Mouse (Mus musculus) heart, embryonic 11.5 days (tissue): ENCODE measurements at regions not wholly inside any gene's neighbourhood (a gene's known extent, or its start where the extent isn't known, plus 50 kb on each side); places are given as distances from the start of the nearest gene placed in this dataset.
"Not testable (repeated sequence)": the region's sequence is repeated elsewhere in the genome, so short reads cannot be mapped to it uniquely, and the experiment has no call there.

Experiments
- ATAC-seq: fragments of 200-750 bp; cut with Nextera tagmentation; replicated peaks from 2 replicates; pipeline ENCODE4 v1.8.0; 2017; ENCODE audit warnings: moderate library complexity; ENCODE audit not compliant: insufficient number of reproducible peaks, low FRiP score, low TSS enrichment
- H3K27ac ChIP-seq: fragments of 300-500 bp; sonication (generic); 2 replicates; pipeline ENCODE4 v1.5.1; 2014; ENCODE audit warnings: mild to moderate bottlenecking, low read depth, low read length
- H3K27me3 ChIP-seq: fragments of 300-500 bp; sonication (generic); 2 replicates; pipeline ENCODE4 v1.6.1; 2014; ENCODE audit warnings: mild to moderate bottlenecking, low read length, mixed read lengths; ENCODE audit not compliant: control insufficient read depth, insufficient read depth
- H3K36me3 ChIP-seq: fragments of 300-500 bp; sonication (generic); 2 replicates; pipeline ENCODE4 v1.6.1; 2014; ENCODE audit warnings: mild to moderate bottlenecking, low read length, moderate library complexity, mixed read lengths; ENCODE audit not compliant: control insufficient read depth, insufficient read depth
- H3K4me1 ChIP-seq: fragments of 300-500 bp; sonication (generic); 2 replicates; pipeline ENCODE4 v1.6.1; 2014; ENCODE audit warnings: low read length; ENCODE audit not compliant: control insufficient read depth, insufficient read depth
- H3K4me2 ChIP-seq: fragments of 300-500 bp; sonication (generic); 2 replicates; pipeline ENCODE4 v1.6.1; 2014; ENCODE audit warnings: mild to moderate bottlenecking, moderate library complexity
- H3K4me3 ChIP-seq: fragments of 300-500 bp; sonication (generic); 2 replicates; pipeline ENCODE4 v1.5.1; 2014; ENCODE audit warnings: low read depth, low read length
- H3K9ac ChIP-seq: fragments of 300-500 bp; sonication (generic); 2 replicates; pipeline ENCODE4 v1.6.1; 2014; ENCODE audit warnings: mild to moderate bottlenecking, low read depth, low read length, moderate library complexity
- H3K9me3 ChIP-seq: fragments of 300-500 bp; sonication (generic); replicated peaks from 2 replicates; pipeline ENCODE4 v1.6.1; 2016; ENCODE audit warnings: low read length; ENCODE audit not compliant: control insufficient read depth
- WGBS: fragments of 180-500 bp; shearing (Covaris S2); extraction: QIAGEN DNeasy Blood & Tissue Kit; methylation state at CpG from one replicate; pipeline ENCODE4 v1.1.7; 2014; ENCODE audit not compliant: insufficient replicate concordance; 5-methylcytosine and 5-hydroxymethylcytosine counted together

- ATAC-seq, H3K27ac ChIP-seq, H3K4me3 ChIP-seq, H3K27me3 ChIP-seq, H3K36me3 ChIP-seq, H3K9ac ChIP-seq, H3K9me3 ChIP-seq, H3K4me2 ChIP-seq, H3K4me1 ChIP-seq: not testable (repeated sequence)
- 75% methylated on average over 1 of the region's 1 CpGs for WGBS
Measured at GRCm38 (mm10) chrX:82249456-82249855, 699.2 kb upstream of the Dmd start.

GRCm38 (mm10) chrX:82282376-82282775, 666.3 kb upstream of the Dmd start:
- not testable (repeated sequence) for H3K4me2 ChIP-seq, H3K4me3 ChIP-seq, ATAC-seq, H3K36me3 ChIP-seq, H3K9me3 ChIP-seq, H3K4me1 ChIP-seq, H3K27ac ChIP-seq, H3K27me3 ChIP-seq, H3K9ac ChIP-seq
- WGBS: 67% methylated on average over 4 of the region's 4 CpGs

- H3K4me2 ChIP-seq: peak overlapping the region; percentile 53
- ATAC-seq: no peak
Measured at GRCm38 (mm10) chrX:82310764-82311492, 637.7 kb upstream of the Dmd start.

More at GRCm38 (mm10) chrX:82310764-82311492, 637.7 kb upstream of the Dmd start:
- no peaks in the 10 kb centered on the region; the same call in 1 of the 2 replicates for H3K9me3 ChIP-seq
- H3K4me1 ChIP-seq: no peaks in the 10 kb centered on the region
- no peak overlapping the region for H3K9ac ChIP-seq
- WGBS: 22% methylated on average over 18 of the region's 18 CpGs
- H3K4me3 ChIP-seq: peak overlapping the region; percentile 19; the same call in 1 of the 2 replicates
- H3K27me3 ChIP-seq: no peaks in the 10 kb centered on the region
- H3K36me3 ChIP-seq: no peaks in the 10 kb centered on the region
- H3K27ac ChIP-seq: no peak overlapping the region
